Mouse (Mus musculus) limb, embryonic 12.5 days (tissue): ENCODE measurements around the gene Dnaja3. TPM values are rescaled to one million over a fixed set of nuclear protein-coding genes. Genes with fewer than 3 reads are reported as not detected.

ENCODE experiments used
- ATAC-seq: fragments of 200-750 bp; cut with Nextera tagmentation; 2 replicates; pipeline ENCODE4 v1.8.0; 2017; ENCODE audit warnings: low read depth, moderate TSS enrichment; ENCODE audit not compliant: insufficient number of reproducible peaks, insufficient read depth, low FRiP score, low TSS enrichment
- H3K27ac ChIP-seq: fragments of 300-500 bp; sonication (generic); 2 replicates; pipeline ENCODE4 v1.5.1; 2016; ENCODE audit warnings: mild to moderate bottlenecking, moderate library complexity
- H3K27me3 ChIP-seq: fragments of 300-500 bp; sonication (generic); 2 replicates; pipeline ENCODE4 v1.6.1; 2016; ENCODE audit warnings: mild to moderate bottlenecking, moderate library complexity
- H3K36me3 ChIP-seq: fragments of 300-500 bp; sonication (generic); 2 replicates; pipeline ENCODE4 v1.6.1; 2016; ENCODE audit warnings: mild to moderate bottlenecking, moderate library complexity
- H3K4me1 ChIP-seq: fragments of 300-500 bp; sonication (generic); replicated peaks from 2 replicates; pipeline ENCODE4 v1.6.1; 2016
- H3K4me2 ChIP-seq: fragments of 300-500 bp; sonication (generic); 2 replicates; pipeline ENCODE4 v1.6.1; 2016; ENCODE audit warnings: mild to moderate bottlenecking, moderate library complexity
- H3K4me3 ChIP-seq: fragments of 300-500 bp; sonication (generic); replicated peaks from 2 replicates; pipeline ENCODE4 v1.5.1; 2016; ENCODE audit warnings: mild to moderate bottlenecking
- H3K9ac ChIP-seq: fragments of 300-500 bp; sonication (generic); replicated peaks from 2 replicates; pipeline ENCODE4 v1.6.1; 2016; ENCODE audit warnings: mild to moderate bottlenecking, moderate library complexity
- H3K9me3 ChIP-seq: fragments of 300-500 bp; sonication (generic); 2 replicates; pipeline ENCODE4 v1.6.1; 2016; ENCODE audit warnings: mild to moderate bottlenecking, moderate library complexity
- WGBS: fragments of 180-500 bp; shearing (Covaris S2); methylation state at CpG from one replicate; pipeline ENCODE4 v1.1.7; 2016; 5-methylcytosine and 5-hydroxymethylcytosine counted together
- polyA plus RNA-seq: library from polyadenylated mRNA; unstranded; fragments of >200 nt; fragmentation: Nextera tagmentation; extraction: Ambion mirVana; gene quantifications from 2 replicates; pipeline ENCODE4 v1.2.1, GENCODE M21; 2016

Dnaja3 gene
- polyA plus RNA-seq, 1 experiment from 2014 or later = 58.0 TPM

DNA sequence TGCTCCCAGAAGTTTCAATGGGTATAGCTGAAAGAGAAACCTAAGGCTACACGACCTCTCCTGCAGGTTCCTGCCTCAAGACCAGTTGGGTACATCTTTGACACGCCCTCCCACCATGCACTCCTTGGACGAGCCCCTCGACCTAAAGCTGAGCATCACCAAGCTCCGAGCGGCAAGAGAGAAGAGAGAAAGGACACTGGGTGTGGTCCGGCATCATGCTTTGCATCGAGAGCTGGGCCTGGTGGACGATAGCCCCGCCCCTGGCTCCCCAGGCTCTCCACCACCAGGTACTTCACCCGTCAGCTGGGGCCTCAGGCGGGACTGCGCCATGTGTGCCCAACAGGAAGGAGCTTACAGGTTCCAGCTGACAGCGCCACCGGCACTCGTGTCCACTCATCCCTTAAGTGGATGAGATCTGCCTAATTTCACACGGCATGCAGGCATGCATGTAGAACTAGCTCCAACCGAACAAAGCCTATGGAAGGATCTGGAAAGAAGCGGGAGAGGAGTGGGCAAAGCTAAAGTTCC is 31.2 kb upstream of the Dnaja3 start:
- no peaks in the 10 kb centered on the region for H3K27me3 ChIP-seq
- H3K9me3 ChIP-seq = no peaks in the 10 kb centered on the region
- H3K36me3 ChIP-seq = peaks cover 53% of the 10 kb centered on the region
- H3K27ac ChIP-seq = peak overlapping the region; percentile 64; the same call in 1 of the 2 replicates
- ATAC-seq = no peak
- no peak overlapping the region; the same call in 1 of the 2 replicates for H3K4me3 ChIP-seq
- H3K4me2 ChIP-seq = peak overlapping the region; percentile 27; the same call in 1 of the 2 replicates
- 81% methylated on average over 19 of the region's 19 CpGs for WGBS
- H3K9ac ChIP-seq = no peak overlapping the region
- H3K4me1 ChIP-seq = peaks cover 52% of the 10 kb centered on the region

GRCm38 (mm10) chr16:4611193-4611592 is 28.6 kb upstream of the Dnaja3 start:
- Histone ChIP-seq H3K9ac (no peak overlapping the region), H3K36me3 (peaks cover 79% of the 10 kb centered on the region), H3K4me3 (no peak overlapping the region), H3K27ac (no peak overlapping the region), H3K4me1 (peaks cover 26% of the 10 kb centered on the region), H3K9me3 (no peaks in the 10 kb centered on the region), H3K4me2 (no peak overlapping the region), H3K27me3 (no peaks in the 10 kb centered on the region)
- ATAC-seq = no peak
- WGBS = 94% methylated on average over 5 of the region's 5 CpGs

- Histone ChIP-seq H3K9ac (no peak overlapping the region), H3K4me2 (no peak overlapping the region), H3K9me3 (no peaks in the 10 kb centered on the region), H3K4me1 (peaks cover 21% of the 10 kb centered on the region), H3K27ac (no peak overlapping the region), H3K4me3 (no peak overlapping the region), H3K36me3 (peaks cover 83% of the 10 kb centered on the region), H3K27me3 (no peaks in the 10 kb centered on the region)
- 94% methylated on average over 7 of the region's 7 CpGs for WGBS
- ATAC-seq = no peak
These were observed 28.1 kb upstream of the Dnaja3 start for GRCm38 (mm10) chr16:4611676-4612075.

GRCm38 (mm10) chr16:4613736-4614135 is 26.1 kb upstream of the Dnaja3 start:
- Histone ChIP-seq H3K36me3 (peaks cover 98% of the 10 kb centered on the region), H3K4me1 (peaks cover 1% of the 10 kb centered on the region; the same call in 1 of the 2 replicates), H3K27me3 (no peaks in the 10 kb centered on the region), H3K4me2 (no peak overlapping the region), H3K4me3 (no peak overlapping the region), H3K9ac (no peak overlapping the region), H3K27ac (no peak overlapping the region), H3K9me3 (no peaks in the 10 kb centered on the region)
- no peak for ATAC-seq
- WGBS = 90% methylated on average over 9 of the region's 9 CpGs

- no peak overlapping the region for H3K9ac ChIP-seq
- peaks cover 97% of the 10 kb centered on the region for H3K36me3 ChIP-seq
- no peak overlapping the region for H3K4me3 ChIP-seq
- WGBS = 96% methylated on average over 3 of the region's 3 CpGs
- no peaks in the 10 kb centered on the region for H3K27me3 ChIP-seq
- H3K4me2 ChIP-seq = no peak overlapping the region
- H3K4me1 ChIP-seq = no peaks in the 10 kb centered on the region
- 0 out of 2 replicates have a peak overlapping the region, but pooled peaks have one; percentile 5 for H3K27ac ChIP-seq
- no peak for ATAC-seq
- no peaks in the 10 kb centered on the region for H3K9me3 ChIP-seq
These were observed 25.1 kb upstream of the Dnaja3 start for GRCm38 (mm10) chr16:4614639-4615038.

- H3K4me2 ChIP-seq = no peak overlapping the region
- no peaks in the 10 kb centered on the region for H3K9me3 ChIP-seq
- H3K4me1 ChIP-seq = no peaks in the 10 kb centered on the region
- H3K4me3 ChIP-seq = no peak overlapping the region
- 92% methylated on average over 1 of the region's 1 CpGs for WGBS
- H3K27me3 ChIP-seq = no peaks in the 10 kb centered on the region
- H3K27ac ChIP-seq = no peak overlapping the region
- ATAC-seq = no peak
- no peak overlapping the region for H3K9ac ChIP-seq
- peaks cover 94% of the 10 kb centered on the region for H3K36me3 ChIP-seq
These were observed 24.5 kb upstream of the Dnaja3 start for GRCm38 (mm10) chr16:4615297-4615696.

DNA sequence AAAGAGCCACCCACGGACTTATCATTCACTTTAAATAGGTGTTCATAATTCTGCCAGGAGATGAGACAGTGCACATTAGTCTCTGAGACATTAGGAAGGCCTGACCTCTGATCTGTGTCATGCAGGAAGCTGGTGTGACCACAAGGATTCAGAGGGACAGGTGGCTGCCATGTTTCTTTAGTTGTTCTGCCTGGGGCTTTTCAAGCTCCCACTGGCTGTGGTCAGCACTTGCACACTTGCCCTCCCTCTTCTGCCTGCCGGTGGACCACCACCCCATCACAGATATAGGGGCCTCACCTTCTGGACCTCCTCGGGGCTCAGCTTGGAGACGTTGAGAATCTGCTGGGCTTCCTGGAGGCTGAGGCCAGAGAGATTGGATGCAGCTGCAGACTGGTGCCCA is 23.0 kb upstream of the Dnaja3 start:
- Histone ChIP-seq H3K27me3 (no peaks in the 10 kb centered on the region), H3K9ac (no peak overlapping the region), H3K4me1 (no peaks in the 10 kb centered on the region; the same call in 1 of the 2 replicates), H3K36me3 (peaks cover 85% of the 10 kb centered on the region), H3K4me2 (no peak overlapping the region), H3K27ac (no peak overlapping the region), H3K4me3 (no peak overlapping the region), H3K9me3 (no peaks in the 10 kb centered on the region)
- WGBS = 75% methylated on average over 4 of the region's 4 CpGs
- no peak for ATAC-seq

DNA sequence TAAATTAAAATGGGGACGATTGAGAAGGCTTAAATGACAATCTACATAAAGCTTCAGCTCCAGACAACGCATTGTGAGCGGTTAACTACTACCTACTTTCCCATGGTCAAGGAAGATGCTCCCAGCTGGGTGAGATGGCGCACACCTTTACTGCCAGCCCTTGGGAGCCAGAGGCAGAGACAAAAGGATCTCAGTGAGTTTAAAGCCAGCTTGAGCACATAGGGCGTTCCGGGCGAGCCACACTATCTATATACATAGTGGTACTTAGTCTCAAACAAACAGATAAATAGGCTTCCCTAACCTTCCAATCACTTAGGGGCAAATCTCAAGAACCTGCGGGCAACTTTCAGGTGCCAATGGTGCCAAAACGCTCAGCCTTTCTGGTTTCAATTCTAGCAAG is 15.7 kb upstream of the Dnaja3 start:
- Histone ChIP-seq H3K9ac (peak overlapping the region; percentile 86), H3K4me2 (peak overlapping the region; percentile 78), H3K36me3 (peaks cover 41% of the 10 kb centered on the region), H3K9me3 (no peaks in the 10 kb centered on the region), H3K27me3 (no peaks in the 10 kb centered on the region), H3K4me3 (peak overlapping the region; percentile 78), H3K4me1 (peaks cover 19% of the 10 kb centered on the region), H3K27ac (peak overlapping the region; percentile 88)
- whole genome bisulfite sequencing = 17% methylated on average over 9 of the region's 9 CpGs
- no peak for ATAC-seq

GRCm38 (mm10) chr16:4624481-4625110 is 15.2 kb upstream of the Dnaja3 start, which contains the start of gene Pam16:
Gene Pam16, minus strand, starts transcription at chr16:4624988.
- H3K4me3 ChIP-seq = peak within 1 kb of the TSS; percentile 78
- H3K27me3 ChIP-seq = no peaks in the 10 kb centered on the region
- peaks cover 38% of the 10 kb centered on the region for H3K36me3 ChIP-seq
- peak within 1 kb of the TSS; percentile 78 for H3K4me2 ChIP-seq
- H3K27ac ChIP-seq = peak within 1 kb of the TSS; percentile 88
- peak; percentile 76 for ATAC-seq
- H3K9ac ChIP-seq = peak within 1 kb of the TSS; percentile 86
- peaks cover 19% of the 10 kb centered on the region for H3K4me1 ChIP-seq
- H3K9me3 ChIP-seq = no peaks in the 10 kb centered on the region
- WGBS = under 1% methylated on average over 56 of the region's 56 CpGs

DNA sequence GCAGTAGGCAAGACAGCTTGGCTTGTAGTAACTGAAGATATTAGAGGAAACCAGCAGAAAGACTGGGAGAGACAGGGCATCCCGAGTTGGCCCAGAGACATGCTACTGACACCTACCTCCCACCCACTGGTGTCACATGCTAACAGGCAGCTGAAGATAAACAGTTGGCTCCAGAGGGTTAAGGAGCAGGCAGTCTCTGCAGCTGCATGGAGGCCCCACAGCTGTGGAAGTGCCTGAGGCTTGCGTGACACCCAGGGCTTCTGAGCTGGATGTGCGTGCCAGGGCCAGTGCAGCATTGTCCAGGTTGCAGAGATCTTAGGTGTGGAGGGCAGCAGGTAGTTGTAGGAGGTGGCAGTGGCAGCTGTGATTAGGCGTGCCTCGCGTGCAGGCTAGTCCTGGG is 12.7 kb upstream of the Dnaja3 start:
- 75% methylated on average over 6 of the region's 6 CpGs for WGBS
- H3K27ac ChIP-seq = no peak overlapping the region
- H3K36me3 ChIP-seq = peaks cover 37% of the 10 kb centered on the region
- no peak overlapping the region for H3K4me3 ChIP-seq
- H3K4me1 ChIP-seq = peaks cover 22% of the 10 kb centered on the region
- H3K9me3 ChIP-seq = no peaks in the 10 kb centered on the region
- H3K9ac ChIP-seq = no peak overlapping the region
- ATAC-seq = no peak
- H3K4me2 ChIP-seq = no peak overlapping the region
- no peaks in the 10 kb centered on the region for H3K27me3 ChIP-seq

DNA sequence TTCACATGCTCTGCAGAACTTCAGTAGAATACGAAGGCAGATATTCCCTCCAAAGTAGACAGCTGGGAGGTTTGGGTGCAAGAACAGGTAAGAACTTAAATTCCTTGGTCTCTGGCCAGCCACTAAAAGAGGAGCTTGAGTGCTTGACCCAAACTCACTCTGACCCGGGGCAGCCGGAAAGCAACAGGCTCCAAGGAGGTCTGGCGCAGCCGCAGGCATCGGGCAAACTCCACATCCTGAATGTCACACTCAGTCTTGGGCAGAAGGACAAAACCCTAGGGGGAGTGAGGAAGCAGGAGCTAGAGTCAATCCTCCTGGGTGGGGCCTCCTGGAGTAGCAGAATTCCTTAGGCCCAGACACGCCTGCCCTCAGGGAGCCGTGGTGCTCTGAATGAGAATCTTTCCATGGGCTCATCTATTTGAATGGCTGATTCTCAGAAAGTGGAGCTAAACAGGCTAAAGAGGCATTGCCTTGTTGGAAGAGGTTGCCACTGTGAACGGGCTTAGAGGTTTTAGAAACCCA is 10.8 kb upstream of the Dnaja3 start:
- no peak overlapping the region for H3K27ac ChIP-seq
- ATAC-seq = no peak
- 93% methylated on average over 9 of the region's 9 CpGs for WGBS

More for the DNA sequence above, 10.8 kb upstream of the Dnaja3 start:
- Histone ChIP-seq H3K4me2 (no peak overlapping the region), H3K9ac (no peak overlapping the region), H3K4me3 (no peak overlapping the region), H3K36me3 (peaks cover 49% of the 10 kb centered on the region), H3K27me3 (no peaks in the 10 kb centered on the region), H3K9me3 (no peaks in the 10 kb centered on the region), H3K4me1 (peaks cover 9% of the 10 kb centered on the region; the same call in 1 of the 2 replicates)
